25 mouse cellular contexts compared by ENCODE assay signal in the genomic region with DNA sequence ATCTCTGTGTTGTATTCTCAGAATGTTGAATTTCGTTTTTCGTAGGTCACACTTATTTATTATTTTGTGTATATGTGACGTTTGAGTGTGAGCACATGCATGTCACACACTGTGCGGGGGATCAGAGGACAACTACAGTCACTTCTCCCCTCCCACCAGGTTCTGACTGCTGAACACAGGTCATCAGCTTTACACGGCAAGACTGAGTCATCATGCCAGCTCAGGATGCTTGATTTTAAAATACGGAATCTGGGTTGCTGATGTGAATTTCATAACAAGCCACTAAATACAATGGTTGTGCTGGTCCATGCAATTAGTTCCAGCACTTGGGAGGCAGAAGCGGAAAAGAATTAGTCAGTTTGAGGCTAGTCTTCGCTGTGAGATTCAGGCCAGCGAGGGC. TPM values are rescaled to one million over a fixed set of nuclear protein-coding genes. Genes with fewer than 3 reads are reported as not detected.
DNase-seq lines count a peak whose midpoint lies in the region; TF ChIP-seq lines count a peak whose summit lies in the region.
"Had no signal": no experiment of that assay in that cellular context is flagged by ENCODE, and none has a peak within 500 bp of the region (broad histone marks: within the 10 kb centered on the region; RNA-seq: fewer than 3 reads in every experiment).

No protein-coding gene starts in this region.

- H3K4me1 ChIP-seq in olfactory bulb, adult 2 months (ENCODE audit: control insufficient read depth, insufficient read depth, low read length) = peaks cover 18% of the 10 kb centered on the region

- DNase-seq in 3134 (ENCODE audit: extremely low read depth, insufficient read length, low spot score) = peak; percentile 50
- peak; percentile 74 for DNase-seq in 416B (ENCODE audit: low read depth)
- DNase-seq in brain, adult 2 months (ENCODE audit: low read depth, low spot score) = peak; percentile 67
- no peak for DNase-seq in lung, postnatal 25 days (ENCODE audit: low spot score)
- DNase-seq in heart, adult 18-20 months = no peak
- DNase-seq in adrenal gland, adult 18-20 months (ENCODE audit: low spot score in 2 of 2) = no peak
- DNase-seq: adrenal gland, postnatal 10 days; cerebellum, adult 9-10 months; gastrocnemius, postnatal 10 days; heart, adult 11 months; heart, postnatal 10 days; kidney, postnatal 25 days; liver, embryonic 13.5 days; lung, adult 2 months; lung, postnatal 14 days; midbrain, embryonic 14.5 days; right cerebral cortex, postnatal 14 days; spleen, adult 18-20 months; thymus, postnatal 14 days had no signal

- TF ChIP-seq CTCF in olfactory bulb, adult 2 months (IDR thresholded peaks at IDR 0.05; ENCODE audit: insufficient read depth, low read depth, low read length) = no peak

- H3K27ac ChIP-seq in olfactory bulb, adult 2 months (ENCODE audit: insufficient read depth, low read depth, low read length) = peak overlapping the region; percentile 56
- H3K27ac ChIP-seq: forebrain, embryonic 13.5 days; liver, embryonic 13.5 days had no signal

- 41% methylated on average over 9 of the region's 9 CpGs for WGBS in olfactory bulb, adult 2 months

- no peak overlapping the region for H3K4me3 ChIP-seq in olfactory bulb, adult 2 months (ENCODE audit: insufficient read depth, low read depth, low read length)
- H3K4me3 ChIP-seq: erythroblast, embryonic 14.5 days; forebrain, embryonic 13.5 days; heart, embryonic 12.5 days; hindbrain, embryonic 13.5 days; liver, embryonic 13.5 days; megakaryocyte, embryonic 14.5 days had no signal

- TF ChIP-seq POLR2A in olfactory bulb, adult 2 months (IDR thresholded peaks at IDR 0.05; ENCODE audit: insufficient read depth, low read depth, low read length) = no peak

RNA-seq across cellular contexts. Expression of gene Sgsm2, which starts 15.9 kb away (rescaled TPM):
- polyA plus RNA-seq in olfactory bulb, adult 2 months (2012; ENCODE audit: insufficient read depth, insufficient read length, low replicate concordance, missing spikeins) = not detected in 2 replicates
- total RNA-seq in heart, adult 18-20 months (2021) = 1 to 10 TPM; 5.3 to 5.7 TPM
- 10 to 100 TPM; 15.9 to 27.5 TPM for total RNA-seq in adrenal gland, adult 18-20 months (2021)

RNA-seq across cellular contexts. Expression of gene Tsr1, which starts 16.9 kb away (rescaled TPM):
- polyA plus RNA-seq in olfactory bulb, adult 2 months (2012; ENCODE audit: insufficient read depth, insufficient read length, low replicate concordance, missing spikeins) = not detected in 2 replicates
- total RNA-seq in heart, adult 18-20 months (2021) = 10 to 100 TPM; 18.4 to 20.4 TPM
- total RNA-seq in adrenal gland, adult 18-20 months (2021) = 10 to 100 TPM; 46.8 to 57.1 TPM

RNA-seq across cellular contexts. Expression of gene Smg6, which starts 44.6 kb away (rescaled TPM):
- 86.4 TPM in 1 of 2 replicates, not detected in the other for polyA plus RNA-seq in olfactory bulb, adult 2 months (2012; ENCODE audit: insufficient read depth, insufficient read length, low replicate concordance, missing spikeins)
- 10 to 100 TPM; 17.1 to 20.5 TPM for total RNA-seq in heart, adult 18-20 months (2021)
- 10 to 100 TPM; 17.9 to 21.4 TPM for total RNA-seq in adrenal gland, adult 18-20 months (2021)

RNA-seq across cellular contexts. Expression of gene Srr, which starts 44.7 kb away (rescaled TPM):
- polyA plus RNA-seq in olfactory bulb, adult 2 months (2012; ENCODE audit: insufficient read depth, insufficient read length, low replicate concordance, missing spikeins) = not detected in 2 replicates
- 10 to 100 TPM; 25.5 to 26.8 TPM for total RNA-seq in heart, adult 18-20 months (2021)
- total RNA-seq in adrenal gland, adult 18-20 months (2021) = 10 to 100 TPM; 44.8 to 51.3 TPM

RNA-seq across cellular contexts. Expression of gene Mnt, which starts 50.3 kb away (rescaled TPM):
- not detected in 2 replicates for polyA plus RNA-seq in olfactory bulb, adult 2 months (2012; ENCODE audit: insufficient read depth, insufficient read length, low replicate concordance, missing spikeins)
- total RNA-seq in heart, adult 18-20 months (2021) = 1 to 10 TPM; 5.8 to 6.3 TPM
- total RNA-seq in adrenal gland, adult 18-20 months (2021) = 10 to 100 TPM; 18.3 to 28.9 TPM

Comparison
In these comparisons a context has a peak if more than half of its experiments do, and no peak if none do; other contexts are left out.
1. DNase-seq: peak in 3134 (single experiment), 416B (single experiment) and brain, adult 2 months (single experiment); none in lung, postnatal 25 days (single experiment), heart, adult 18-20 months (0 of 2) and adrenal gland, adult 18-20 months (0 of 2).